Mouse (Mus musculus): ENCODE results near the gene Slc43a1.
"Not testable (repeated sequence)": the region's sequence is repeated elsewhere in the genome, so short reads cannot be mapped to it uniquely, and the experiment has no call there.

Gene Slc43a1

GRCm38 (mm10) chr2:84838593-84838949 lies at the start of gene Slc43a1:
Gene Slc43a1 (plus strand): TSS chr2:84838850.
- no peak for DNase-seq

- DNase-seq, result no peak
Observed at GRCm38 (mm10) chr2:84790418-84790817, 48.2 kb upstream of the Slc43a1 start.

- DNase-seq, result peak; percentile 30
Observed at GRCm38 (mm10) chr2:84792516-84792915, 46.1 kb upstream of the Slc43a1 start.

- no peak for DNase-seq
Observed at GRCm38 (mm10) chr2:84793154-84793553, 45.5 kb upstream of the Slc43a1 start.

GRCm38 (mm10) chr2:84793871-84794270 lies 44.8 kb upstream of the Slc43a1 start:
- no peak for DNase-seq

GRCm38 (mm10) chr2:84797833-84798492 lies 40.7 kb upstream of the Slc43a1 start:
- peak; percentile 79 for DNase-seq

GRCm38 (mm10) chr2:84798493-84798921 lies 40.1 kb upstream of the Slc43a1 start, which contains the start of gene Ube2l6:
Gene Ube2l6 (plus strand): TSS chr2:84798828.
- peak; percentile 59 for DNase-seq

GRCm38 (mm10) chr2:84799041-84799561 lies 39.5 kb upstream of the Slc43a1 start:
- DNase-seq, result peak; percentile 89

GRCm38 (mm10) chr2:84800304-84800703 lies 38.3 kb upstream of the Slc43a1 start:
- DNase-seq, result no peak

- DNase-seq, result not testable (repeated sequence)
Observed at GRCm38 (mm10) chr2:84801223-84801622, 37.4 kb upstream of the Slc43a1 start.

GRCm38 (mm10) chr2:84803963-84804362 lies 34.7 kb upstream of the Slc43a1 start:
- no peak for DNase-seq

- DNase-seq, result no peak
Observed at GRCm38 (mm10) chr2:84806546-84806945, 32.1 kb upstream of the Slc43a1 start.

GRCm38 (mm10) chr2:84809330-84809729 lies 29.3 kb upstream of the Slc43a1 start:
- no peak for DNase-seq

GRCm38 (mm10) chr2:84810526-84810885 lies 28.1 kb upstream of the Slc43a1 start:
- DNase-seq, result no peak

GRCm38 (mm10) chr2:84810886-84811577 lies 27.6 kb upstream of the Slc43a1 start:
- DNase-seq, result peak; percentile 93

- DNase-seq, result no peak
Observed at GRCm38 (mm10) chr2:84811880-84812279, 26.8 kb upstream of the Slc43a1 start.

- no peak for DNase-seq
Observed at GRCm38 (mm10) chr2:84812676-84813075, 26.0 kb upstream of the Slc43a1 start.

GRCm38 (mm10) chr2:84819861-84820260 lies 18.8 kb upstream of the Slc43a1 start:
- no peak for DNase-seq

GRCm38 (mm10) chr2:84822552-84822951 lies 16.1 kb upstream of the Slc43a1 start, which contains the start of gene Smtnl1:
Gene Smtnl1 (minus strand): TSS chr2:84822652.
- DNase-seq, result no peak

- DNase-seq, result no peak
Observed at GRCm38 (mm10) chr2:84823237-84823636, 15.4 kb upstream of the Slc43a1 start.

- DNase-seq, result peak; percentile 97
Observed at GRCm38 (mm10) chr2:84826488-84827282, 12.0 kb upstream of the Slc43a1 start, which contains the start of gene Timm10. Gene Timm10 (plus strand): TSS chr2:84826997.

GRCm38 (mm10) chr2:84827283-84827920 lies 11.2 kb upstream of the Slc43a1 start:
- DNase-seq, result peak; percentile 43

All from kidney, adult 9 months (tissue).